Mouse (Mus musculus) right cerebral cortex, postnatal 10 days (tissue): ENCODE measurements around the gene Pgap2.

Source experiments
- DNase-seq, 2 experiments: peaks; one replicate each; pipeline ENCODE4 v3.0.0; 2021; ENCODE audit warnings: low spot score in 2 of 2

The Pgap2 gene

GRCm38 (mm10) chr7:102209756-102210721 is at the start of gene Pgap2, which contains the start of gene Nup98:
Pgap2 (plus strand) TSS chr7:102210208.
Nup98 (minus strand) TSS chr7:102210176.
- peak; percentile 100 for DNase-seq

DNA sequence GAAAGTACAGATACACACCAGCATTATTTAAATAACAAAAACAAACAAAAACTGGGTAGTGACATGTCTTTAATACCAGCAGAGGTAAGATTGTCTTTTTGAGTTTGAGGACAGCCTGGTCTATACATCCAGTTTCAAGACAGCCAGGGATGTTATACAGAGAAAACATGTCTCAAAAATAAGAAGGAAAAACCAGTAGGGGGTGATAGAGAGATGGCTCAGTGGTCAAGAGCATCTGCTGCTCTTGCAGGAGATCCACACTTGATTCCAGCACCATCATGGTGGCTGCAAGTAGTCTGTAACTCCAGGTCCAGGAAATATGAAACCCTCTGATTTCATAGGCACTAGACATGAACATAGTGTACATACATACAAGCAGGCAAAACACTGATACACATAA is 39.7 kb upstream of the Pgap2 start:
- no peak for DNase-seq

DNA sequence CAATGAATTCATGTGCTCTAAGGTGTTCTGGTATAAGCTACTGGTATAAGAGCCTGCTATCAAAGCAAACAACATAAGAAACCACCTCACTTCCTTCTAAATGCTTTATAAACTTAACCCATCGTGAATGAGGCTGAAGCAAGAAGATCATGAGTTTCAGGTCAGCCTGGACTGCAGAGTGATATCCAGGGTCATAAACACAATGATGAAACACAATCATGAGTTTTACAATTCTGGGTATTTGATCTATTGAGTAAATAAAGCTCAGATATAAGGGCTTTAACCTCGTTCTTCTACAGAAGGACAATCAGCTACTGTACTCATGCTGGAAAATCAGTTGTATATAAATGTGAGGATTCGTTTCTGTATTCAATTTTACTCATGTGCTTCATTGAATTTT is 26.2 kb upstream of the Pgap2 start:
- DNase-seq: no peak

GRCm38 (mm10) chr7:102192356-102192755 is 17.7 kb upstream of the Pgap2 start:
- no peak for DNase-seq

GRCm38 (mm10) chr7:102200576-102200975 is 9.4 kb upstream of the Pgap2 start:
- DNase-seq: no peak

- no peak for DNase-seq
Measured at GRCm38 (mm10) chr7:102200996-102201785, 8.8 kb upstream of the Pgap2 start.

GRCm38 (mm10) chr7:102204296-102204857 is 5.6 kb upstream of the Pgap2 start:
- no peak for DNase-seq

GRCm38 (mm10) chr7:102205646-102206045 is 4.4 kb upstream of the Pgap2 start:
- no peak for DNase-seq

GRCm38 (mm10) chr7:102208806-102209363 is 1.1 kb upstream of the Pgap2 start:
- DNase-seq: no peak

DNA sequence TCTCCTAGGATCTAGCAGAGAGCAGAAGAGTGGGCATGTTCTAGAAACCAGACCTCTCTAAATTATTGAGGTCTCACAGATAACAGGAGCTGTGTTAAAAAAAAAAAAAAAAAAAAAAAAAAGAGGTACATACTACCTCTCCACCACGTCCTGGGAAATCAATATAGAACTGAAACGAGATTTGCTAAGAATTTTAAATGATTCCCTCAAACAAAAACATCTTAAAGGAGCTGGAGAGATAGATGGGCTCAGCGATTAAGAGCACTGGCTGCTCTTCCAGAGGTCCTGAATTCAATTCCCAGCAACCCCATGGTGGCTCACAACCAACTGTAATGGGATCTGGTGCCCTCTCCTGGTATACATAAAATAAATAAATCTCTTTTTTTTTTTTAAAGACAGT is 1.1 kb downstream of the Pgap2 start:
- DNase-seq: no peak

GRCm38 (mm10) chr7:102221899-102222298 is 11.9 kb downstream of the Pgap2 start:
- DNase-seq: no peak

- DNase-seq: peak in 1 of 2 experiments; percentile 51
Measured at GRCm38 (mm10) chr7:102222336-102222735, 12.3 kb downstream of the Pgap2 start.

GRCm38 (mm10) chr7:102222830-102223556 is 13.0 kb downstream of the Pgap2 start:
- DNase-seq: peak; percentile 71 to 79

GRCm38 (mm10) chr7:102223883-102224738 is 14.1 kb downstream of the Pgap2 start:
- peak; percentile 38 to 48 for DNase-seq

DNA sequence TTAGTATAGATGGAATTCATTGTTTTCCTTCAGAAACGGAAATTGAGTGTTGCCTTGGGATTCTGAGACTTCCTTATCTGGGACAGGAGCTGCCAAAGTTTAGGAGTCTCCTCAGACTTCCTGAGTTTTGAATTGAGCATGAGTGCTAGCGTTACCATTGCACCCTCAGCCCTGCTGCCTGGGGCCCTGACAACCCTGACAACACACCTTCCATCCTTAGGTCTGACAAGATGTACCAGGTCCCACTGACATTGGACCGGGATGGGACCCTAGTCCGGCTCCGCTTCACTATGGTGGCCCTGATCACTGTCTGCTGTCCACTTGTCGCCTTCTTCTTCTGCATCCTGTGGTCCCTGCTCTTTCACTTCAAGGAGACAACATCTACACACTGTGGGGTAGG is 16.0 kb downstream of the Pgap2 start:
- DNase-seq: no peak

GRCm38 (mm10) chr7:102228049-102228670 is 18.2 kb downstream of the Pgap2 start:
- DNase-seq: no peak

- no peak for DNase-seq
Measured at GRCm38 (mm10) chr7:102229814-102230213, 19.8 kb downstream of the Pgap2 start.

DNA sequence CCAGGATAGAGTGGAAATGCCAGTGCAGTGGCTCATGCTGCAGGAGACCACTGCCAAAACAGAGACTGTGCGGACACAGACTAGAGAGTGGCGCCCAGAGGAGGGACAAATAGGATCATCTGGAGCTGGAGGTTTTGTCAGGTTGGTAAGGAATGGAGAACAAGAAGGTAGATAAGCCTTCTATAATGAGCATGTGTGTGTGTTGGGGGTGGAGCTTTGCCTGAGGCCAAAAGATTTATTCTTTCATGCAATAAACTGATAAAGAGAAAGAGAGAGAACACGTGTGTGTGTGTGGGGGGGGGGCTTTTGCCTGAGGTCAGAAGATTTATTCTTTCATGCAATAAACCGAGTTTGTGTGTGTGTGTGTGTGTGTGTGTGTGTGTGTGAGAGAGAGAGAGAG is 23.1 kb downstream of the Pgap2 start:
- no peak for DNase-seq

DNA sequence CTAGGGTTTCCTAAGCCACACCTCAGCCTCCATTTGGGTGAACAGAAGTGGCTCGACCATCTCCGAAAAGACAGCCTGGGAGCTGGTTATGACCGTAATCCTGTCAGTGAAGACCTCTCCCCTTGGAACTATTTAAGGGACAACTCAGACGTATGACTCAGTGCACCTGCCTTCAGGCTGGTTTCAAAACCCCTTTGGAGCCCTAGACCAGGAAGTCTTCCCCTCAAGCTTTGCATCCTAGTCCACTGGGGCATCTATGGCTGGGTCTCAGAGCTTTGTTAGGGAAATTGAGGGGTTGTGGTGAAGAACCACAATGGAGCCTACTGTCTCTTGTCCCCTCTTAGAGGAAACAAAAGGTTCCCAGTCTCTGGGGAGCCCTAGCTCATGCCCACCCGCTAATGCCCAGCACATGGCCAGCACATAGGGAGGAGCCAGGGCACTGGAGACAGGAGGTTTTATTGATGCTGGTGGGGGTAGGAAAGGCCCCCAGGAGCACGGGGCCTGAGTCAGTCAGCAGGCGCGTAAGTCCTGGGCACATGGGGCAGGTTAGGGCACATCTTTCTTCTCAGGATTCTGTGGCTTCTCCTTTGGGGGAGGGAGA is 28.8 kb downstream of the Pgap2 start:
- DNase-seq: no peak
